Mouse (Mus musculus) spleen, postnatal 4 days (tissue): Measurements from ENCODE around the gene Smc6.

Source experiments
- DNase-seq, 2 experiments: peaks; one replicate each; pipeline ENCODE4 v3.0.0; 2022; ENCODE audit warnings: low spot score in 2 of 2

Smc6 gene

GRCm38 (mm10) chr12:11265382-11266281 is at the start of gene Smc6, which contains the start of gene Gen1:
Gene Smc6 (plus strand): TSS chr12:11265886.
Gene Gen1 (minus strand): TSS chr12:11265801.
- DNase-seq = peak; percentile 93 to 95

DNA sequence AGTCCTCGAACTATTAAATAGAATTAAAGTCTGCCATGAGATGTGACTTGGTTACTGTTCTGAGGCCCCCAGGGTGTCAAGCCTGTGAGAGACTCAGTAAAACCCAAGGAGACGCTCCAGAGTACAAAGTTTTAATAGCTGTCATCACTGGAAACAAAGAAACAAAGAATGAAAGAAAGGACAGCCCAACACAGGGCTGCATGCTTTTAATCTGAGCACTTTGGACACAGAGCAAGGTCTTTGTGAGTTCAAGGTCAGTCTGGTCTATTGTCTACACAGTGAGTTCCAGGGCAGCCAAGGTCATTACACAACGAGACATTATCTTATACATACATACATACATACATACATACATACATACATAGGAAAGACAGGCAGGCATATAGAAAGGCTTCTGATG is 49.2 kb upstream of the Smc6 start:
- DNase-seq = no peak

GRCm38 (mm10) chr12:11217726-11218250 is 47.9 kb upstream of the Smc6 start:
- DNase-seq = no peak

DNA sequence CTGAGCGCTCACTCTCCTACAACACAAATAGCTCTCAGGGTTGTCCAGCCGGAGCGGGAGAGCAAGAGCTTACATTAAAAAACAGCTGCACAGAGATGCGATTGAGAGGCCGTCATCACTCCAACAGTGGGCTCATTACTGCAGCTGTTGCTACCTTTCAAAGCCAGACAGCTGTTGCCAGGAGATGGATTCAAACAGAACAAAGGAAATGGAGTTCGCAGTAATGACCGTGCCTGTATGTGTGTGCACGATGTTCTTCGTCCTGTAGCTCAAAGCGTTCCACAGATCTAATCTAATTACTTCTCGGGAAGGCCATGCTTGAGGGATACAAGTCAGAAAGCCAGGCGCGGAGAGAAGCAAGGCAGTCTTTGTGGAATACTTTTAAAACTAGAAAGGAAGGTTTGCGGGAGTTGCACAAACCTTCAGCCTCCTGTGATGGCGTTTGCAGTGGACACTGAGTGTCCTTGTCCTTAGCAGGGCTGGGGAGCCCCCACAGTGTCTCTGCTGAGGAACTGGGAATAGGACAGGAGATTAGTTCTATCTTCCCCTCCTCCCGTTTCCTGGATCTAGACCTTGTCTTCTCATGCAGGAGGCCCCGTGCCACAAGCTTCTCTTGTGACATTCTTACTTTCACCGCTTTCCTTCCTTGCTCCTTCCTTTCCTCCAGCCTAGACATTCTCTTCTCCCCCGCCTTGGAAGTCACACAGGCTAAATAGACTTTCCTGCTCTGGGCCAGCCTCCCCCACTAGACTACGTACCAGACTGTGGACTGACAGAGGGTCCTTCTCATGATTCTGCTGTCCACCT is 44.0 kb upstream of the Smc6 start:
- DNase-seq = no peak

DNA sequence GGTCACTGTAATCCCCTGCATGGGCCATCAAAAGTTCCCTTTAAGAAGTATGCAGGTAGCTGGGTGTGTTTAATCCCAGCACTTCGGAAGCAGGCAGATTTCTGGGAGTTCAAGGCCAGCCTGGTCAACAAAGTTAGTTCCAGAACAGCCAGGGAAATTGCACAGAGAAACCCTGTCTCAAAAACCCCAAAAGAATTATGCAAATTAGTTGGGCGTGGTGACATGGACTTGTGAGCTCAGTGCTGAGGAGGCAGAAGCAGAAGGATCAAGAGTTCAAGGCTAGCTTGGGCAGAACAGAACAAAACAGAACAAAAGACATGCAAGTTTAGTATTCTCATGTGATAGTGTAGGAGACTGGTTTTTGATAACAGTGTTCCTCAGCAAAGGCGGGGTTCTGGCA is 43.1 kb upstream of the Smc6 start:
- no peak for DNase-seq

DNA sequence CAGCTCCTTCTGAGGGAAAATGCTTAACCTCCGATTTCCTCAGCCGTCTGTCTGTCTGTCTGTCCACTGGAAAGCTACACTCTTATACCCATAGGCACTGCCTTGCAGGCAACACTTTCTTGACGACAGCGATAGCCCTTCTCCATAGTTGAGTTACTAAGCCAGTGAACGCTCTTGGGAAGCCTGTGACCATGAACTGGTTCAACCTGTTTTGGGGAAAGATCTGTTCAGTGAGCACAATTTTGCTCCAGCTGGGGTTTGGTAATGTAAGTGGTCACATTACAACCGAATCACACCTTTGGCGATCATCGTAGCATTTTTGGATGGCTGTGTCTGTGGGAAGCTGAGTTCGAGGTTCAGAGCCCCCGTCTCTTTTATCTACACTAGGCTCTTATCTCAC is 42.6 kb upstream of the Smc6 start:
- DNase-seq = no peak

DNA sequence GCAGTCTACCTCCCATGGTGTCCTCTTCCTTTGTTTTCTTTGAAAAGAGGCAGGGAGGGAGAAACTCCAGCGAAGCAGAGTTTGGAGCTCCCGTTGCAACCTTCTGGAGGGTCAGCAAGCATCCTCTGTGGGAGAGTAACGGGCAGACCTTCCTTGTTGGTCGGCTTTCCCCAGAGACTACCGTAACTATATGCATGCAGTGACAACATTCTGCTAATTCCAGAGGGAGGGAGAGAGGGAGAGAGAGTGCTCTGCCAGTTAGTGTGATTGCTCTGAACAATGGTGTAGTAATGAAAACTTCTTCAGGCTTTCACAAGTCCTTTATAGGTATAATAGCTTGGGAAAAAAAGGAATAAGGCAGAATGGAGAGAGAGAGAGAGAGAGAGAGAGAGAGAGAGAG is 41.0 kb upstream of the Smc6 start:
- no peak for DNase-seq

DNA sequence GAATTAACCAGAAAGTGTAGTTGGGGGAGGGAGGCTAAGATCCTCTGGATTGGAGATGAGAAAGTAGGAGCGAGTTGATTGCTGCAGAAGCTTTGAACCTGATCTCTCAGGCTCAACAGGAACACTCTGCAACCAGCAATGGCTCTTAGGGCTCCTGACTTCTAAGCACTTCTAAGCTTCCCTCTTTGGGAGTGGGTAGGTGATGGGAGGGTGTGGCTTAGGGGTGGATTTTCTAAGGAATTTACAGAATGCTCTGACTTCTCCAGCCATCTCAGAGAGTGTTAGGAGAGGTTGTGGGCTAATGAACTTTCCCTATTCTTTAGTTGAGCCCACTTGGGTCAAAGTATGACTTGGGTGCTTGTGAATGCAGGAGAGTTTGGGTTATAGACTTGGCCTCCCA is 39.6 kb upstream of the Smc6 start:
- DNase-seq = no peak

DNA sequence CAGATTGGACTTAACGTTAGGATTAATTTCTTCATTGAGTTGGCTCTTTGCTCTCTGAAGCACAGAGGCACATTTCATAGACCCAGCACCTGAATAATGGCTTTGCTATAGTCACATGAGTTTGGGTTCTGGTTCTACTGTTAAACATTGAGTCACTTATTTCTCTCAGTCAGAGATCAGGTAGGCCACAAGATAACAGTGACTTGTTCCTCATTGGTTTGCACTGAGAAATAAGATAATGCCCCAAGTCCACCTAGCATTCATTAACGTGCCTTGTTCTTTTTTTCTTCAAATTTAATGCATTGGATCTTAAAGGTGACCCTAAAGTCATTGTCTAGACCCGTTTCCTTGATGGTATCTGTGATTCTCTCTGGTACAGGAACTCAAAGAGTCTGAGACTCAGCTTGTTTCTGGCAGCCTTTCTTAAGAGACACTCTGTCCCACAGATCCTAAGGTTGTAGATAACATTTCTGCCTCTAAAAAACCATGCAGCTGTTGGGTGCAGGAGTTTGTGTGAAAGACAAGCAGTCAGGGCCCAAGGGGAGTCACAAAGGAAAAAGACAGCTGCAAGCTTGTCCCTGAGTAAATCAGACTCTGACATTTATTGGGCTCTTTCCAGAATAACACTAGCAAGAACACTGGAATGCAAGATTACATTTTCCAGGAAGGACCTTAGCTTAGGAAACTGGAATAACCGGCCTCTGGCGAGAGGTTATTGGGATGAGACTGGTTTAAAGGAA is 39.0 kb upstream of the Smc6 start:
- no peak for DNase-seq

GRCm38 (mm10) chr12:11230267-11230666 is 35.4 kb upstream of the Smc6 start:
- no peak for DNase-seq

- DNase-seq = no peak
These were observed 29.7 kb upstream of the Smc6 start for GRCm38 (mm10) chr12:11235996-11236395.

- no peak for DNase-seq
These were observed 18.2 kb upstream of the Smc6 start for GRCm38 (mm10) chr12:11247460-11247859.

DNA sequence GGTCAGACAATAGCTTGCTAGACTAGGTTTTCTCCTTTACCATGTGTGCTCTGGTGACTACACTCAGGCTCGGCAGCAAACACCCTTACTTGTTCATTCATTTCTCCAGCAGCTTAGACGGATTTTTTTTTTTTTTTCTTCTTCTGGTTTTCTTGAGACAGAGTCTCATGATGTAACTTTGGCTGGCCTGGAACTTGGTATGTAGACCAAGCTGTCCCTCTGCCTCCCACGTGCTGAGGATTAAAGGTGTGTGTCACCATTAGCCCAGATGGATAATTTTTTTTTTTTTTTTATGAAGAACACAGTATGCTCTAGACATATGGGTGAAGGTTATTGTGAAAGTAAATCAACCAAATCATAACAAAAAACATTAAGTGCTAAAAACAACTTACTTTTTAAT is 15.4 kb upstream of the Smc6 start:
- no peak for DNase-seq

- DNase-seq = no peak
These were observed 791 bp upstream of the Smc6 start for GRCm38 (mm10) chr12:11264895-11265294.

DNA sequence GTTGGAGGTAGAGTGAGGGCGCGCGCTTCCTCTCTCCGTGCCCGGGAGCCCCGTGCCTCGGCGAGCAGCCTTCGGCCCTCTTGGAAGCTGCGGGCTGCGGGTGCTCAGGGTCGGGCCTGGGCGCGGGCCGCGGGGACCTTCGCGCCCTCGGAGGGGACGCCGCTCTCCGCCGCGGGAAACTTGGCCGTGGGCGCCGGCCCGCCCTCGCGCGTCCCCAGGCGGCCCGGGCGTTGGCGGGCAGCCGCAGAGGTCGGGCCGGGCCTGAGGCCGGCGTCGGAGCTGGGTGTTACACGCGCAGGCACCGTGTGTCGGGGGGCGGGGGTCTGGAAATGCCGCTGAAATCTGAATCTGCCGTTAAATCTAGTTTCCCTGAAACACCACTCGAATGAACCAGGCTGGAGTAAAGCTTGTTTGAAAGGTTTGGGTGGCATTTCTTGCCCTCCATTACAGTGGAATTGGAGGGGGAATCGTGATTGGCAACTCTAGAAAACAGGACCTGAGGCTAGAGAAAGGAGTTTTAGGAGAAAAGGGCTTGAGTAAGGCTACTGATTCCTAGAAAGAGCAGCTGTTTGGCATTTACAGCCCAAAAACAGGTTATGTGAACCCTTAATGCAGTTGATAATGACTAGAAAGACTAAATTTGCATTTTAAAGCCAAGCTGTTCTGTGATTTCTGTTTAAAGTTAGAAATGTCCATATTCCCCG is 748 bp downstream of the Smc6 start:
- DNase-seq = no peak

DNA sequence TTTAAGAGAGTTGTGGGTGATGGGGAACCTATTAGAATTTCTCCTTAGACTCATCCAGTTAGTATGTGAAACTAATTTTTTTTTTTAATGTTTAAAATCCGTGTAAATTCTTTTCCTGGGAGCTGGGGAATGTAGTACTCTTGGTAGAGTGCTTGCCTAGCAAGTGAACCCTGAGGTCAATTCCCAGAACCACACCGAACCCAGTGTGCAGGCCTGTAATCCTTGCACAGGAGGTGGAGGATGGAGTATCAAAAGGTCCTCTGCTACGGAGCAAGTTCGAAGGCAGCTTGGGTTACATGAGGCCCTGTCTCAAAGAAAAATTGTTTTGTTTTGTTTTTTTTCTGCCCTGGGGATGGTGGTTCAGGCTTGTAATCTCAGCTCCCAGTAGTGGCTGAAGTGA is 1.3 kb downstream of the Smc6 start:
- DNase-seq = no peak

- no peak for DNase-seq
These were observed 6.9 kb downstream of the Smc6 start for GRCm38 (mm10) chr12:11272568-11272967.

DNA sequence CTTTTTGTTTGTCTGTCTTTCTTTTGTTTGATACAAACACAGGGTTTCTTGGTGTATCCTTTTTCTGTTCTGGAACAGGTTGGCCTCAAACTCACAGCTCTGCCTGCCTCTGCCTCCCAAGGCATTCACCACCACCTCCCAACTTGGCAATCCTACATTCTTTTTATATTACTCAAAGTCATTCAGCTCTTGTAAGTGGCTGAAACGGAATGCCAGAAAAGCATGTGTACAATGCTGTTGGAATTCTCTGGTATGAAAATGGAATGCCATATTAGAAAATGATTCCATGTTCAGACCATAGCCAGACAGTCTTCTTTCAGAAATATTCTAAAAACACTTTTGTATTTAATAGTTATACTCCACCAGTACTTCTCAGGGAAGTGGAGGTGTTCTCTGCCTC is 7.5 kb downstream of the Smc6 start:
- DNase-seq = no peak

- no peak for DNase-seq
These were observed 10.9 kb downstream of the Smc6 start for GRCm38 (mm10) chr12:11276632-11277031.

GRCm38 (mm10) chr12:11277207-11277606 is 11.5 kb downstream of the Smc6 start:
- DNase-seq = no peak

GRCm38 (mm10) chr12:11279886-11280285 is 14.2 kb downstream of the Smc6 start:
- no peak for DNase-seq
